Mouse (Mus musculus): Measurements from ENCODE around the gene Cdh6. TPM values are rescaled to one million over a fixed set of nuclear protein-coding genes. Genes with fewer than 3 reads are reported as not detected.

Gene Cdh6
- polyA plus RNA-seq (2017; shearing (Covaris generic)), result under 1 TPM in 1 of 2 experiments, not detected in 1; 0.05 TPM

- no peak for ATAC-seq
Measured at GRCm38 (mm10) chr15:13173071-13173778, at the start of gene Cdh6. Gene Cdh6 (minus strand): TSS chr15:13173675.

GRCm38 (mm10) chr15:13219727-13220454 is 46.4 kb upstream of the Cdh6 start:
- ATAC-seq, result no peak

- no peak for ATAC-seq
Measured at GRCm38 (mm10) chr15:13217800-13218199, 44.3 kb upstream of the Cdh6 start.

GRCm38 (mm10) chr15:13217161-13217560 is 43.7 kb upstream of the Cdh6 start:
- no peak for ATAC-seq

GRCm38 (mm10) chr15:13212956-13213355 is 39.5 kb upstream of the Cdh6 start:
- no peak for ATAC-seq

- ATAC-seq, result no peak
Measured at GRCm38 (mm10) chr15:13212027-13212685, 38.7 kb upstream of the Cdh6 start.

- ATAC-seq, result no peak
Measured at GRCm38 (mm10) chr15:13210186-13210585, 36.7 kb upstream of the Cdh6 start.

- ATAC-seq, result no peak
Measured at GRCm38 (mm10) chr15:13208716-13209115, 35.2 kb upstream of the Cdh6 start.

GRCm38 (mm10) chr15:13196237-13196636 is 22.8 kb upstream of the Cdh6 start:
- no peak for ATAC-seq

- no peak for ATAC-seq
Measured at GRCm38 (mm10) chr15:13194048-13194447, 20.6 kb upstream of the Cdh6 start.

GRCm38 (mm10) chr15:13193076-13193475 is 19.6 kb upstream of the Cdh6 start:
- no peak for ATAC-seq

- ATAC-seq, result no peak
Measured at GRCm38 (mm10) chr15:13183661-13184060, 10.2 kb upstream of the Cdh6 start.

- ATAC-seq, result no peak
Measured at GRCm38 (mm10) chr15:13181430-13181829, 8.0 kb upstream of the Cdh6 start.

- no peak for ATAC-seq
Measured at GRCm38 (mm10) chr15:13181014-13181413, 7.5 kb upstream of the Cdh6 start.

GRCm38 (mm10) chr15:13175978-13176377 is 2.5 kb upstream of the Cdh6 start:
- no peak for ATAC-seq

- ATAC-seq, result no peak
Measured at GRCm38 (mm10) chr15:13174618-13174980, 1.1 kb upstream of the Cdh6 start.

- no peak for ATAC-seq
Measured at GRCm38 (mm10) chr15:13173840-13174617, 554 bp upstream of the Cdh6 start.

- ATAC-seq, result no peak
Measured at GRCm38 (mm10) chr15:13172365-13173070, 957 bp downstream of the Cdh6 start.

GRCm38 (mm10) chr15:13171486-13172364 is 1.8 kb downstream of the Cdh6 start:
- ATAC-seq, result no peak

GRCm38 (mm10) chr15:13165094-13165885 is 8.2 kb downstream of the Cdh6 start:
- no peak for ATAC-seq

Measured in CD4-positive, CD25-positive, alpha-beta regulatory T cell, adult 4 months (primary cell).